Mouse (Mus musculus): ENCODE measurements at regions not wholly inside any gene's neighbourhood (a gene's known extent, or its start where the extent isn't known, plus 50 kb on each side); places are given as distances from the start of the nearest gene placed in this dataset.

DNA sequence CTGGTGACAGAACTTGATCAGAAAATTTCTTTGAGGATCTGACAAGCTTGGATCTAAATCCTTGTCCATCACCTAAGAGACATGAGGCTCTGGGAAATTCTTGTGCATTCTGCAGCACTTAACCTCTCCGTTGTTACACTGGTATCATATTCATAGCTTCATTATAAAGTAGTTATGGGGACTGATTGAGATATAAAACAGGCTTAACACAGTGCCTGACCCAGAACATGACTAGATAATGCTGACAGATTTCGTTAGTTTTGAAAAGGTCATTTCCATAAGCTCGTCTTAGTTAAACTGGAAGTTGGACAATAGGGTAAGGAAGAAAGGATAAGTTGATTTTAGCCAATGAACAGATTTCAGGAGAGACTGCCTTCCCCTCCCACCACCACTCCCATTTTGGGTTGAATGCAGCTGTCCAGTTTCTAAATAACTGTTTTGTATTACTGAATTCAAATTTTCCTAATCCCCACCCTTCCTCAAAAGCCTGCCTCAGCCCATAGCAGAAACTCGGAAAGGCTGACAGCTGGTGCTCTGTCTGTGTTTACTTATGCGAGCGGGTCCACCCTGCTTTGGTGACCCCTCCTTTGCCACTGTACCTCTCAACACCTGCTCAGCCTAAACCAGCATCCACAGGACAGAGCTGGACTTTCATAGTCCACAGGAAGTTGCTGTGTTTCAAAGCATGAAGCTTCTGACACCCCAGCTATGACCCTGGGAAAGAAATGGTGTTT, 340.8 kb downstream of the Pax1 start:
- no peak for DNase-seq (ENCODE audit: low spot score in 2 of 2)

DNA sequence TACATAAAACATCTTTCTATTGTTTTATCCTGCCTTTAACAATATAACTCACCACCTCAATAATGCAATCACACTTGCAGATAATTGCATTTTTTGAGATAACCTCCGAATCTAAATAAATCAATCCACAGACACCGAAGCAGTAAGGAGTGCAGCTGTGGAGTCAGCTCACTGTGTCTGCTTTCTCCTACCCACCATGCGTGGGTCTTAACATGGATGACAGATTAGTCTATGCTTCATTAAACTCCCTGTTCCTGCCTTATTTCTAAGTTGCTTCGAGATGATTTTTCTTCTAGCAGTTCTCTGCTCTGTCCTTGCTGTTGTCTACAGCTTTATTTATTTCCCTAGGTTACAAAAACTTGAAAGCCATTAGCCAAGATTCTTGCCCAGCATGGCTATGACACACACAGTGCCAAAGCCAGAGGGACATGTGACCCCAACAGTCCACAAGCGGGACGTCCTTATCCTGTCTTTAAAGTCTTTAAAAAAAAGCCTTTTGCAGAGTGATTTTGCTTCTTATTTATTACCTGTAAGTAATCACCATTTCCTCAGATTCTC, 337.9 kb downstream of the Pax1 start:
- DNase-seq (ENCODE audit: low spot score in 2 of 2), result no peak

DNA sequence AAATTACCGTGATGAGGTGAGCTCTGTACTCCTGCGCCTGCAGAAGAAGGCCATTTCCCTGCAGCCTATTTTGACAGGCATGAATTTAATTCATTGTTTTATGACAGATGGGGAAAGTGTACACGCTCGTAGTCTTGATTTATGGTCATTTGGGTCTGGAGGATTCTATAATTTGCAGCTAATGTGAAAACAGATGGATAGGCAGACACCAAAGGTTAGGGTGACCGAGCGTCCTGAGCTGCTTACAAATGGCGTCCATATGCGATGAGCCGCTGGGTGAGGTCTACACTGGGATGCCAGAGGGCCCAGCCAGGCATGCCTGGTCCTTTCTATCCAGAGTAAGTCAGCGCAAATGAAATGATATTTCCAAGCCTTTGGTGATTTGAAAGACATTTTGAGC, 330.2 kb downstream of the Pax1 start:
- no peak for DNase-seq (ENCODE audit: low spot score in 2 of 2)

DNA sequence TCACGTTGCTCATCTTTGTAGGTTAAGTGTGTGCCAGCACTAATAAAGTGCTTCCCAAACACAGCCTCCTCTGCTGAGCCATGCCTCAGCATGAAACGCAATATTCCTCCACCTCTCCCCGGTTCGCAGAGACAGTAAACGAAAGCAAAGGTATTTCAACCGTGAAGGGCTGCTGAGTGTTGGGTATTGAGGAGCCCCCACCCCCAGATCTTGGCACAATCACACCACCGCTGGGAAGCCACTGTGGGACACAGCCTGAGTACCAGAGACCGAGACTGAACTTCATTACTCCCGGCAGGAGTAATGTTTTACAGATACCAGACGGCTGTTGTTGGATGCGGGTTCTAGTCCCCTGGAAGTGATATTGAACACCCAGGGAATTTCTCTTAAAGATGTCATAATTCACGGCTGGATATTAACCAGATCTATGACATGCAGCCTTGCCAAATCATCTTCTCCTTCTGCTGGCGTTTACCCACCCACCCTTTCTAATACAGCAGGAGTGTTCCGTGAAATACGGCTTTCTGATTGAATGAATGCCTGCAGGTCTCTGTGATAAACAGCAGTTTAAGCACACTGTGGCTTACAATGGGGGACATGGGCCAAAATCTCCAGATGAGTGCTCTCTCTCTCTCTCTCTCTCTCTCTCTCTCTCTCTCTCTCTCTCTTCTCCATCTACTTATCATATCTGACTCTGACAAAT, 328.9 kb downstream of the Pax1 start:
- no peak for DNase-seq (ENCODE audit: low spot score in 2 of 2)

DNA sequence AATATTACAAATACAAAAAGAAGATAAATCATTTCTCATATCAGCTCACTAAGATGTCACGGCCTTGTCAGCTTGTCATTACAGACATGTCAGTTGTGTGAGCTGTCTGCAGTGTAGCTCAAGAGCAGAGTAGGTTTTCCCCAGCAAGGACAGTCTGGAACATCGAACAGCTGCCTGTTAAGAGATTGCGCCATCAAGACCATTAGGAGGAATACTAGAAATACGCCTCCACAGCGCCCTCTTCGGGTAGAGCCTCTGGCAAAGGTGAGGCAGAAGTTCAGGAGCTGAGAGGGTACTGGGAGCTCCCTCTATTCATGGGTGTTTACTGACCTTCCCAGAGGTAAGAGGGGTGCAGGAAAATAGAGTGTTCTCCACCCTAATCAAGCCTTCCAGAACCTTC, 327.0 kb downstream of the Pax1 start:
- no peak for DNase-seq (ENCODE audit: low spot score in 2 of 2)

DNA sequence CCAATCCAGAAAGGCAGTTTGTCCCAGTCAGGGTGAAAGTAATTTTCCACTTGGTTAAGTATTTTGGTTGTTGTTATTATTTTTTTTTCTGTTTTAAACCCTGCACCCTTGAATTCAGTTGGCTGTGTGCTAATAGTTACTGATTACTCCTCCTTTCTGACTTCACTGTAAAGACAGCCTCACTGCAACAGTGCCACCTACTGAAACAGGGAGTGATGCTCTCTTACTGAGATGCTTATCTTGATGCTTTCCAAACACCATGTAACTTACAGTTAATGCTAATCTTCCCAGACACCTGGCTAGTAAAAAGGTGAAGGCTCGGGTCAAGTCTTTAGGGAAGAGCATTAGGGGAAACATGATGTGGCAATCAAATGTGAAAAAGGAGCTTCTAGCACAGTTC, 294.9 kb downstream of the Pax1 start:
- no peak for DNase-seq (ENCODE audit: low spot score in 2 of 2)

DNA sequence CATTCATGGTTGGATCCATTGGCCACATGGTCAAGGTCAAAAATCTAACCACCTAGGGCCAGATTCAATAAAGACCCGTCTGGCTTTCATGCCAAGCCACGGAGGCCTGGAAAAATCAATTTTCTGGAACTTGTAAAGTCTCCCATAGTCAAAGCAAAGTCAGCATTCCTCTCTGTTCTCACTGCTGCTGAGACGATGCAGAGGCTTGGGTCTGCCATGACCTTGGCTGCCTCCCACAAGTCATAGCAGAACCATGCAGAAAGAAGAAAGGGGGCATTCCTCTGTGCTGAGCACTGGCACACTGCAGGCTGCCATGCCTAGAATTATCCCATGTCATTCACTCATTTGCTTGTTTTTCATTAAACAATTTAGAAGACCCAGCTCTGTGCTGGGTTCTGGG, 288.5 kb downstream of the Pax1 start:
- DNase-seq (ENCODE audit: low spot score in 2 of 2), result no peak

DNA sequence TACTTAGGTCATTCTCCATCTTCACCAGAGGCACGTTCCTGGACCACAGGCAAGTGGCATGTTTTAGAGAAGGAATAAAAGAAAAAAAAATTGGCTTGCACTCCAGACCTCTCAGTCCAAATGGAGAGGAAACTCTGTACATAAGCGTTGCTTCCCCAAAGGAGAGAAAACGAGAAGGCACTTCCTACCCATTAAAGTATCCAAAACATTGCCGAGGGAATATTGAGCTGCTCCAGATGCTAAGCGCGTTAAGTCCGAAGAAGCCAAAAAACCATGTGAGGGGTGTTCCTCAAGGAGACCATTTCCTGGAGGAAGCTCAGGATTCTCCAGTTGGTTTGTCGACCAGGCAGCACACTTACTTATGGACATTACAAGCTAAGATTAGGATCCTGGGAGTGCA, 286.2 kb downstream of the Pax1 start:
- DNase-seq (ENCODE audit: low spot score in 2 of 2), result no peak

DNA sequence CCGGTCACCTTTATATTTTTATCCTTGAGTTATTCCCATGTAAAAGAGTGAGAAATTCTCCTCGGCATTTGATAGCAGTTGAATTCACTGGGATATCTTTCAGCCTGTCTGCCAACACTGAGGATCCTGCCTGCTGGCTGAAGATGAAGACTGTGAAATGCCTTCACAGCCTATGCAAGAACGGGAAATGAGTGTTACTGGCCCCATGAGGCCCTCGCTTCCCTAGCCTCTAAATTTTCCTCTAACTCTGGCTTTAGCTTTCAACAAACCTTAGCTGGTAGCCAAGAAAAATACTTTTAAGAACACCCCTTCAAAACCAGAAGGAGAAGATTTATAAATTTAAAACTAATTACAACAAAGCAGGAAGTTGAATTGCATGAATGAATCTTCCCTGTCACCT, 285.8 kb downstream of the Pax1 start:
- no peak for DNase-seq (ENCODE audit: low spot score in 2 of 2)

DNA sequence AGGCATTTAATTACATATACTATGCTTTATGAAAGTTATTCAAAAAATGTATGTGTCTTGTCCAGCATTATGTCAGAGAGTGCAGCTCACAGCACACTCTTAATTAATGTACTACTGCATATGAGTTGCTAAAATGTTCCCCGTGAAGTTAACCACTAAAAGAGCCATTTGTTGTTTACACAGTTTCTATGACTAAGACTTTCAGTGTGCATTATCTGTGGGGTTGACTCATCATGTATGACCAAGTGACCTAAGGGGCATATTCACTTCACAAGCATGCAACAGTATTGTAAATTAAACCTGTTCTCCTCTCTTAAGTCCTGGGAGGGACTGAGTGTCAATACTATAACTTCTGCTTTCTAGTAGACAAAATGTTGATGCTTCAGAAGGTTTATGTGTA, 276.2 kb downstream of the Pax1 start:
- DNase-seq (ENCODE audit: low spot score in 2 of 2), result no peak

DNA sequence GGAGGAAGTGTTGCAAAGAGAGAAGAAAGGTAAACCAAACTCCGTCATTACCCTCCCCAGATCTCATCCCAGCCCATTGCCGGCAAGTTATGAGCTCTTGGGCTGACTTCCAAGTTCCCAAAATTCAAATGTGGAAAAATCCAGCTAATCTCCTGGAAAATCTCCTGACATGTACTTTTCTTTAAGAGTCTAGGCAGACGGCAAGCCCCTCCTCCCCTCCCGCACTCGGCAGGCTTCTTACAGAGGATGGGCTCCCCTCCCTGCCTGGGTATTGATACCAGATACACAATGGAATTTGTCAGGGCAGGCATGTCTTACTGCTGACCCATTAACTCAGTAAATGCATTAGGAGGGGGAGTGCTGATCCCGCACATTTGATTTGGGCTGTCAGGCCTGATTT, 271.0 kb downstream of the Pax1 start:
- DNase-seq (ENCODE audit: low spot score in 2 of 2), result no peak

DNA sequence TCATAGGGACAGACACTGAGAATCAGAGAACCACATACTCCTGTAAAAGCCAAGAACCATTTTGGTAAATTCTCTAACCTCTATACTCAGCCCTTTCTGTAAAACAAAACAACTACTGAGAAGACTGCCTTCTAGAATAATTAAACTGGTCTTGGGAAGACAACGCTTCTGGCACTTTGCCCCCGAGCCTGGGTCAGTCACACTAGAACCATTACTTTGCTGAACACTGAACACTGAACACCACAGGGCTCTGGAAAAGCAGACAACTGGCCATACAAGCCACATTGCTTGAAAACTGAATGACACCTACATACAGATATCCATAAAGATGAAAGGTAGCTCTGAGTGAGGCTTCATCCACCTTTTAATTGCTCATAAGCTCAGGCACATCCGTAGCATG, 268.0 kb downstream of the Pax1 start:
- no peak for DNase-seq (ENCODE audit: low spot score in 2 of 2)

DNA sequence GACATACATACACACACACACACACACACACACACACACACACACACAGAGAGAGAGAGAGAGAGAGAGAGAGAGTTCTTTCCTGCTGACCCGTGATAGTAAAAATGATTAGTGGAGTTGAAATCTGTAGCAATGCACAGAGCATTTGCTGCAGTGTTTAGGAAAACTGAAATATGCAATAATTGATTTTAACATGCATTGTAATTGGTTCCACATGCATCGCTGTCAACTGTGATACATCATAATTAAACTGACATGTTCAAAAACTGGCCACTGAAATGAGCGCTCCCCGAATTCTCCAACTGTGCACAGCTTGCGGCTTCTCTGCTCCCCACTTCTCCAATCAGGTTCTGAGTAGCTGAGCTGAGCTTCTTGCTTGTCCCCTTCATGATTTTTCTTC, 265.4 kb downstream of the Pax1 start:
- no peak for DNase-seq (ENCODE audit: low spot score in 2 of 2)

DNA sequence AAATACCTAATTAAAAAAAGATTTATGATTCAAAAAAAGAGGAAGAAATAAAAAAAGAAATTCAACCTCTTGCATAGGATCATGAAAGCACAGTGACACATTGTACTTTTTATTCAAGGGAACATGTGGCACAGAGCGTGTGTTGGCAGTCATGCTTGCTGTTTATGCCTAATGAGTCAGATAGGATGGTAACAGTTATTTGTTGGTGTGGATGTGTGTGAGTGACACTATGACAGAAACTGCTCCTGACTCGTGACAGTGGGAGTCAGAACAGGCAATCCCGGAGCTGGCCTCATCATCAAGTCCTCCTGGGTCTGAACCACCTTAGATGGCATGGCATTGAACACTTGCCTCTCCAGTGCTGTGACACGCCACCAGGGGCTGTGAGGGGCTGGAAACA, 261.4 kb downstream of the Pax1 start:
- no peak for DNase-seq (ENCODE audit: low spot score in 2 of 2)

DNA sequence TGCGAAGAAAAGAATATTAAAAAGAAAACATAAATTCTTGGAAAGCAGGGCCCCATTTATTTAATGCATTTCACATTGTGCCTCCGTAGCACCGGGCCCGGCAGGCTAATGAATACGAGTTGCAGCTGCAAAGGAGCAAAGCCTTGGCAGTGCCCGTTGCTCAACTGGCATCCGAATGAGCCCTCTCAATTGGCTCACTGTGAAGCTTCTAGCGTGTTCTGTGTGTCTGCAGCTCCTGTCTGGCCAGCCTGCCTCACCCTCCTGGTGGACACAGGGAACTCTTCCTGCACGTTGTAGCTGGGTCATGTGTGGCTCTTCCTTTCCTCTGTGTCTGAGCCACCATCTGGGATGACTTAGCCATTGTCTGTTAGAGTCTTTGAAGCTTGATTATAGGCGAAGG, 256.1 kb downstream of the Pax1 start:
- no peak for DNase-seq (ENCODE audit: low spot score in 2 of 2)

DNA sequence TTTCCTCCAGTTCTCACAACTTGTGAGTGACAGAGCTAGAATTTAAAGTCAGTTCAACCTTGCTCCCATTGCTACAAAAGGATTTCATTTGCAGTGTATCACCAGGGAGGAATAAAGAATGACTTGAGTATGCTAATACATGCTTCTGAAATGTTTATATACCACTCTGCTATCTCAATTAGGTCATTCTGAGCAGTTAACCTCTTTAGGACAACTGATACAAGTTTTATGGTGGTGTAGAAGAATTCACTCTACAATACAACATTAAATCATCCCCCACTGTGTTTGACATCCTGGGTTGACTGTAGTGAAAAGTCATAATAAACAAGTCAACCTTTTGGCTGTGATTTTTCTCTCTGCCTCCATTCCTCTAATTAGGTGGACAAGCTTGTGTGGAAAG, 248.6 kb downstream of the Pax1 start:
- no peak for DNase-seq (ENCODE audit: low spot score in 2 of 2)

DNA sequence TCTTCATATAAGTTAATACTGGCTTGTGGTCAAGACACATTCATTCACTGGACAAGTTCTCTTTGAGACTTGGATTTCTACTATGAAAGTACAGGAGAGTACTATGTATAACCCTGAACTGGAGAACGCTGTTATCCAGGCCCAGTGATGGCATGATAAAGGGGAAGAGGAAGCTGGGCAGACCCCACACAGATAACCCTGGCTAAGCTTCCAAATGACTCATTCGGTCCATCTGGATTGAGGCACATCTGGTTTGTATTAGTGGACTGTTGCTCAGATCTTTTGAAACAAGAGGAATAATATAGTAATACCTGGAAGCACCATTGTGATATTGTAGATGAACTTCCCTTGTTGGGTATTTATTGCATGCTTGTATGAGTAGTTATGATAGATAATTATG, 239.9 kb downstream of the Pax1 start:
- no peak for DNase-seq (ENCODE audit: low spot score in 2 of 2)

DNA sequence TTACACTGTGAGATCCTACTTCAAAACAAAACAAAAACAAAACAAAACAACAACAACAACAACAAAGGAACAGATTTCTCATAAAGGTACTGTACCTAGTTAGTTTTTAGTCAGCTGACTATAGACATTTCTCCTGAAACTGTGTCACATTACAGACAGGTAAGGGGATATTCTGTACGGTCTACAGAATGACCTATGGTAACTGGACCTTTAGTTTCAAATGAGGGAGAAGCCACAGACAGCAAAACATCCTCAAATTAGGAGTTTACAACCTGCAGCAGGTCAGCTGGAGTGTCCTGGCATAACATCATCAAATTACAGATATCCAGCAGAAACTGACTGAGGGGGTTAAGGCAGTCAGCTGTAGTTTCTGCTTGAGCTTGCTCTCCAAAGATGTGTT, 210.7 kb downstream of the Pax1 start:
- DNase-seq (ENCODE audit: low spot score in 2 of 2), result no peak

DNA sequence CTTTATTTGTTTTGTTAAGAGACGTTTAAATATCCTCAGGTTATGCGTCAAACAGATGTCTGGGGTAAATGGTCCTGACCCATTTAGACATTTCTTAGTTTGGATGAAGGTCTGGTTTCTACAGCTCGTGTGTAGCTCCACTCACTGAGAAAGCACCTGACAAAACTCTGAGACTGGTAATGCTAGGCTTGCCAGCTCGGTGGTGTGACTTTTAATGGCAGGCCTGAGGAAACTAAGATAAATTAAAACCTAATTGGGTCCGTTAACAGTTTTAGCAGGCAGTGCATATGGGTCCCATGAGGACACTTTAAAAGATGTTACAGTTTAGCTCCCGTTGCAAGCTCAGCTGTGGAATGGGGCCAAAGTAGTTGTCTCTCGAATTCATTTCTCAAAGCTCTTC, 199.5 kb downstream of the Pax1 start:
- no peak for DNase-seq (ENCODE audit: low spot score in 2 of 2)

DNA sequence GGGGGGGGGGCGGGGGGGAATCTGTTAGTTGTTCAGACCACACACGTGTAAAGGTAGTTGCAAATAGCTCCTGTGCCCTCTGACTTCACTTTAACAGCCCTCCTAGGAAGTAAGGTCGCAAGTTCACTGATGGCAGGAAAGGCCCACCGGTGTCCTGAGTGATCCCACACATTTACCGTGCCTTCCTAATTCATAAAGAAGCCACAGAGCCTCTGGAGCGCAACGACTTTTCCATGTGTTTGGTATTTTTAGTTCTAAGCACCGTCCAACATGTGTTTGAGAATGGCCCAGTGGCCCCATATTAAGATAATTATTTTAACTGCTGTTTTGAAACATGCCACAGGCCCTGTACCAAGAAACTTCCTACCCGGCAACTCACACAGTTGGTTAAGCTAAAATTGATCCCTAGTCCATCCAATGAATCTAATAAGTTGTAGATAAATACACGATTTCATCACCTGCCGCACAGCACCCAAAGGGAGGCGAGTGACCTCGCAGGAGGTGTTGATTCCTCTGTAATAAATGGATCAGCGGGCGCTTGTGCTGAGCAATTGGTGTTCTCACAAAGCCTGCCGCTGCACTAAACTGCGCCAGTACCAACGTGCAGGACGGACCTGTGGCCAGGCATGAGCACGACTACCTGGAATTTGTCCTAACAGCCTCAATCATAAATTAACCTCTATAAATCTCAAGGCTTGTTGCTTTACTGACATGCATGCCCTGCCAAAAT, 198.9 kb downstream of the Pax1 start:
- no peak for DNase-seq (ENCODE audit: low spot score in 2 of 2)

DNA sequence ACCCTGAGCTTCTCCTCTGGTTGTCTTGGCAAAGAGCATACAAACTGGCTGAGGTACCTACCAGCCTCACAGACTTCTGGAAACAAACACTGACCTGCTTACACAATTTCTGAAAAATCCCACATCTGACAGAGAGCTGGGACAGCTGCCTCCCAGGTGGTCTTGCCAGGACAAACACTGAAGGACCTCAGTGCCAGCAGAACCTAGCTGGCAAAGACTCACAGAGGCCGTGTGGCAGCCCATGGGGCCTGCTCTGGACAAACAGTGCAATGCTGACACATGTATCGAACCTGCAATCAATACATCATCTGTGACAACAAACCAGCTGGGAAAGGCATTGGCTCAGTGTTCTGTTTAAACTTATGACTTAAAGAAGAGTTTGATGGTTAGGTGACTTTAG, 167.4 kb downstream of the Pax1 start:
- no peak for DNase-seq (ENCODE audit: low spot score in 2 of 2)

DNA sequence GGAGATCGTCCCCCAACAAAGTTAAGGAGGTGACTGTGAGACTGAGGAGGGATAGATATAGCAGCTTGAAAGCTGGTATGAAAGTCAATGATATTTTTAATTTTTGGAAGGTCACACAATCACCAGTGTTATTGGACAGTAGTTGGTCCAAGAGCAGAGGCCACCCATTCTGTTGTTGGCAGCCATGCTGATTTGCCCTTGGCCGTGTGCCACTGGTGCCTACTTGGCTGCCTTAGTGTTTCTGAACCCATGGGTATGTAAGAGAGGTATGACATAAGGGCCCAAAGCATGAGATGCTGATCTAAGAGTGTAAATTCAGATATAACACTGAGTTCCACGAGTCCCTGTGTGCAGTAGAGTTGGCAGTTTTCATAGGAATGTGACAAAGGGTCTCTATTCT, 153.7 kb downstream of the Pax1 start:
- DNase-seq (ENCODE audit: low spot score in 2 of 2), result no peak

DNA sequence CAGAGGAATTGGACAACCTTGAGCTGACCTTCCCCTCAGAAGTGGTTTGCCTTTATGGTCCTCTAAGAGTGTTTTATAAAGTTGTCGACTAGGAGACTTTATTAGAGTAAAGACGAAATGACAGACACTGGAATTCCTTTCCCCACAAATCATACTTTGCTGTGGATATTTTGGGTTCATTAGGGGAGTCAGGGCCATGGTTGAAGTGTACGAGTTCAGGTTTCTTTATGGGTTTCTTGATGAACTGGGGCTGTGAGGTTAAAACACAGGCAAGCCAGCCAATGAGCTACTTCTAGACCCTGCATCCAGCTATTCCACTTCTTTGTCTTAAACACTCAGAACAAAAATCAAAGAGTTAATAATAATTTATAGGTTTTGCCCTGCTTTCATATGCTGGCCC, 153.0 kb downstream of the Pax1 start:
- DNase-seq (ENCODE audit: low spot score in 2 of 2), result no peak
